Mouse (Mus musculus): Measurements from ENCODE around the gene Alpl.

Gene Alpl

DNA sequence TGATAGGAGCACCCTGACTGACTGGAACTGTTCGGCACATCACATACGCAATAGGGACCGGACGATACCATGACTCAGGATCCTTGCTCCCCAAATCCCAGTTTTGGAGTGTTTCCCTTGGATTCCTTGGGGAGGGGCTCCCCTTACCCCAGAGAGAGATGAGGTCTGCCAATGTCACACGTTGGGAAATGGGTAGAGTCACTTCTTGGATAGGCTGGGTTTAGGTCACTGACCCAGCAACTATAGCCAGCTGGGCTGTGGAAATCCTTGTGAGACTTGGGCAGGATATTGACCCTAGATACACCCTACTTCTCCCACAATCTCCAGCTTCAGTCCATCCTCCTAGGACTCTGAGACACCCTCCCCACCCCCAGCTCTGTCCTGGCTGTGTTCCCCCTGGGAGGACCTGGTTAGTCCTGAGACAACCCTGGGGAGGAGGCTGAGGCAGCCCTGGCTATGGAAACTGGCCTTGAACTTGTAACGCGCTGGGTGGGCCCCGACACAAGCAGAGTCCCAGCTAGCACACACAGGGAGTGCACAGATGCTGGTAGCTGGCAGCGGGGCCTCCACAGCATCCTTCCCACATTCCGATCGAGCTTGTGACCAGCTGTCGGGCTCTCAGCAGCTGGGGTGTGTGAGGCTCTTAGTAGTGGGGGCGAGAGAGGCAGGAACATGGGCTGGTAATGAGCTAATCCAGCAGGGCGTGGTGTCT lies 25.1 kb downstream of the Alpl start:
- peak; percentile 32 for DNase-seq (ENCODE audit: low read depth, low spot score)

DNA sequence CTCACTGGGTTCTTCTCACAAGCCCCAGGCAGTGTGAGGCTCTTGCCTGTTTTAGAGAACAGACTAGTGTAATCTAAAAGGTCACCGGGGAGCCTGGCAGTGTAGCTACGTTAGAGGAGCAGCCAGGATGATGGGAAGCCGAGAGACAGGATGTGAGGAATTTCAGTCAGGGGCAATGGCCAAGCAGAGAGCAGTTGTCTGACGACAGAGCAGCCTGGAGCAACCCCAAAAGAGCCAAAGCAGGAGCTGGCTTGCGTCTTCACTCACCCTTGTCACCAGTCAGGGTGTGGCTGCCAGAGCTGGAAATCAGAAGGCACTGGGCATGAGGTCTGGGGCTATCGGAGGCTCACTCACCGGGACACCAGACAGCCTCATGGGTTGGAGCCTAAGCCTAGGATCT lies 26.5 kb downstream of the Alpl start:
- DNase-seq (ENCODE audit: low read depth, low spot score): no peak

DNA sequence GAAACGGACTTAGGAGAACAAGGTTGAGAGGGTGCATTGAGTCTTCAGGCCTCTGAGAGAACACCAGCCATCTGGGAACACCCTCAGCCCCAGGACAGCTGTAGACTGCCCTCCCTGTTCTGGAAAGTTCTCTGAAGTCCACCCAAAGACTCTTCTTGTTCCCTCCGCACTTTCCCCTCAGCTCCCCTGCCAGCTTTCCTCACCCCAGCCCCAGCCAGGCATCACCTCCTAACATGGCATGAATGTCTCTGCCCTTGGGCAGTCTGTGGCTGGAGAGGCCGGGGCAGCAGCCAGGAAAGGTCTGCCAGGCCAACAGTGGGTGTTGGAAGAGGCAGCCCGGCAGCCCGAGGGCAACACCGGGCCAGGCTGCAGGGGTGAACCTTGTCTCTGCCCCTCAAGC lies 27.4 kb downstream of the Alpl start:
- no peak for DNase-seq (ENCODE audit: low read depth, low spot score)

DNA sequence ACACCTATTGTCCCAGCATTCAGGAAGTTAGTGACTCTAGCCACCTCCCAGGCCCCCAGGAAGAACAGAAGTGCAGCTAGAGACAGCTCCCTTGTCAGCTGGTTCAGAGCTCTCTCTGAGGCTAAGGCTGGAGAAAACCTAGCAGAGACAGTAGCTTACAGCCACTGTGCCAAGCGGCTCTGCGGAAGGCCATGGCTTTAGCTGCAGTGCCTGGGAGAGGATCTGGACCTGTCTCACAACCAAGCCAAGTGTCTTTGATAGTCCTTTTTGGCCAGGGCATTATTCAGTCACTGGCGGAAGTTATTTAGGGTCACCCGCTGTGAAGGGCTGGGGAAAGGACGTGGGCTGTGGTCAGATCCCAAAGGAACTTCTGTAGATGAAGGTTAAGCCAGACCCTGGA lies 27.8 kb downstream of the Alpl start:
- no peak for DNase-seq (ENCODE audit: low read depth, low spot score)

DNA sequence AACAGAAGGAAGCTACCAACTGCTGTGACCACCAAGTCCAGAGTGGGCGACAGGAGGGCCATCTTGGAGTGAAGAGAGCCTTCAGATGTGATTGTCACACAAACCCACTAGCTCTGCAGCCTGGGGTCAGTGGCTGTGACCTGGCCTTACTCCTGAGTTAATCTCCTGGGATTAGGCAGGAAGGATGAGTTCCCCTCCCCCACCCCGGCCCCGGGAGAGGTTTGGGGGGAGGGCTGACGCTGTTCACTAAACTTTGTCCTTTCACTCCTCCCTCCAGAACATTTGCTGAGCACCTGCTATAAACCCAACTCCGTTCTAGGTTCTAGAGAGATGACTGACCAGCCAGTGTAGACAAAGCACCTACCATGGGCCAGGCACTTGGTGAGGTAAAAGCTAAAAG lies 29.8 kb downstream of the Alpl start:
- DNase-seq (ENCODE audit: low read depth, low spot score): no peak

DNA sequence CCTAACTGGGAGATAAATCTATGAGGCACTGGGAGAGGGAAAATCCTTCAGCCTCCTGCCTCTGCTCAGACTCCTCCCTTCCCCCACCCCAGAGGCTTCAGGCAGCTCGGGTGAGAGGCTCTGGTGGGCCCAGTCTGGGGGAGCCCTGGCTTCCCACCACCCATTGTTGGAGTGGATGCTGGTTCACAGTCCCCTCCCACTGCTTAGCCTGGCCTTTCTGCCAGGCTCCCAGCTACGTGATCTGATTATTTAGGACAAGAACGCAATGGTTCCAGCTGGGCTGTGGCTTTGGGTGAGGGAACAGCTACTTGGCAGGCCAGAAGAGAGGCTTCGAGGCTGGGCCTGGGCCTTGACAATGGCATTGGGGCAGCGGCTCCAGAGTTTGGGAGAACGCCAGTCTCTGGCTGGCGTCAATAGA lies 30.6 kb downstream of the Alpl start:
- DNase-seq (ENCODE audit: low read depth, low spot score): no peak

DNA sequence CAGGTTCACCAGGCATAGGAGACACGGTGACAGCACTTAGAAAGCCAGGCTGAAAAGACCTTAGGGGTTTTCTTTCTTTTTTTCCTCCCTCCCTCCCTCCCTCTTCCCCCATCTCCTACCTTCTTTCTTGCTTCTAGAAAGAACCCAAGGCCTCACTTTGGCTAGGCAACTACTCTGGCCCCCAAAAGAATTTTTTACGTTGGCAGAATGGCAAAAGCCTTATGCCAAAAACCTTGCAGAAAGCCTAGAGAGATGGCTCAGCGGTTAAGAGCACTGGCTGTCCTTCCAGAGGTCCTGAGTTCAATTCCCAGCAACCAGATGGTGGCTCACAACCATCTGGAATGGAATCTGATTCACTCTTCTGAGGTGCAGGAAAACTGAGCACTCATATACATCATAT lies 31.6 kb downstream of the Alpl start:
- DNase-seq (ENCODE audit: low read depth, low spot score): no peak

DNA sequence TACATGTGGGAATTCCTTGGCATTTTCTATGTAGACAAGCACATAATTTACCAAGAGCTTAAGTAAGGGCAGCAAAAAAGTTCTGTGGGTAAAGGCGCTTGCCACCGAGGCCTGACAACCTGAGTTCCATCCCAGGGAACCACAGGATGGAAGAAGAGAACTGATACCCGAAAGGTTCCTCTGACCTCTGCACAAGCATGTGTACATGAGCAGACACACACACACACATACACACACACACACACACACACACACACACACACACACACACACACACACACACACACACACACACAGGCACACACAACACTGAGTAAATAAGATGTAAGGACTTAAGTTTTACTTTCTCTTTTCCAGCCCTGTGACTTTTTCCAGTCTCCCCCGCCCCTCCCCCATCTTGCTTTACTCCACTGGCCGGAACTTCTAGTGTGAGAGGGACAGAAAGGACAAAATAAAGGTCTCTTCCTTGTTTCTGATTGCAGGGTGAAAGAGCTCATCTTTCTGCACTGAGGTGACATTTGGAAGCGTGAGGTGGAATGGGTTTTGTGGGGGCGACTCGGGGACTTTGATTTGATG lies 32.2 kb downstream of the Alpl start:
- DNase-seq (ENCODE audit: low read depth, low spot score): no peak

DNA sequence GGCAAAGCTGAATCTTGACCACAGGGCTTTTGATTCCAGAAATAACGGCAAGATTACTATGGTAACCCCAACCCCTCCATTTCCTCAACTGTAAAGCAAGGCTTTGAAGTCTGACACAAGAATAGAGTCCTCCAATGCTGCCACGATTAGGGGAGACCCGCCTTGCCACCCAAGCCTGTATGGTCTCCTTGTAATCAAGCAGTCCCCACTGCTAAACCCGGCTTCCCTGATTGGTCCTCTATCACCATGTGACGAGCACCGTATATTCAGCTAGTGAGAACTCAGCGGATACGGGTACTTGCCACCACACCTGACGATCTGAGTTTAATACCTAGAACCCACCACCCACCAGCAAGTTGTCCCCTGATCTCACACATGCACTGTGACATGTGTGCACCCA lies 33.3 kb downstream of the Alpl start:
- DNase-seq (ENCODE audit: low read depth, low spot score): no peak

DNA sequence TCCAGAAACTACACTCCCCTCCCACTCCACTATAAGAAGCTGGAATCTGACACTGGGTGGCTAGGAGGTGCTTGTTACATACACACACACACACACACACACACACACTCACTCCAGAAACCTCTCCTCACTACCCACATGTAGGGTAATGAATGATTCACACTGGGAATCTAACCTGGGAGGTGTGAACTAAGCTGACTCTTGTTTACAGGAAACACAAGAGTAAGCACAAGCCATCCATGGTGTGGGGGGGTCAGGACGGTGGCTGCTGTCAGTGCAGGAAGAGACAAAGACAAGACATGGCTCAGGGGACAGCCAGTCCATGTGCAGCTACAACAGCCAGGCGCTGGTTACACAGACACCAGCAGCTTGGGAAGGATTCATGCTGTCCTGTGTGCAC lies 41.7 kb downstream of the Alpl start:
- no peak for DNase-seq (ENCODE audit: low read depth, low spot score)

DNA sequence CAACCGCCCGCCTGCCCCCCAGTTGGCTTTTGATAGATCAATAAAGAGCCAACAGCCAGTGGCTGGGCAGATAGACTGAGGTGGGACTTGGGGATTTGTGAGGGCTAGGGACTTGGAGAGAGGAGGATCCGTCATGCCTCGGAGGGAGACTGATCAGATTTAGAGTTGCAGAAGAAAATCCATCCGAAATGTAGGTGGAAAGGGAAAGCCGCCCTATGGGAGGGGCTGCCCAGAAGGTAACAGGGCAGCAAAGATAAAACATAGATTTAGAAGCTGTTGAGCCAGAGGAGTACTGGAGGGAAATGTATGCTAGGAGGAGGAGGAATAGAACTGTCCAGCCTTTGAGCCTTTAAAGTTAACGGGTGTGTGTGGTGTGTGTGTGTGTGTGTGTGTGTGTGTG lies 43.0 kb downstream of the Alpl start:
- DNase-seq (ENCODE audit: low read depth, low spot score): no peak

DNA sequence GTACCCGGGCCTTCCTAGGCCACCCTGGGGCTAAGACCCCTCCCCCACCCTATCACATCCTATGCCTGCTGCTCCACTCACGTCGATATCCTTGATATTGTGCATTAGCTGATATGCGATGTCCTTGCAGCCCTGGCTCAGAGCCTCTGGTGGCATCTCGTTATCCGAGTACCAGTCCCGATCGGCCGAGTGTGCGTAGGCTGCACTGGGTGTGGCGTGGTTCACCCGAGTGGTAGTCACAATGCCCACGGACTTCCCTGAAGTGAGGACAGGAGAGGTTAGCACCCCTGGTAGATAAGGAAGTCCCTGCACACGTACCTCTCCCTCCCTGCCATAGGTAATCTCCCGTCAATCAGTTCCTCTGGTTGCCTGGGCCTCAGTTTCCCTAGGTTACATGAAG lies 43.7 kb downstream of the Alpl start:
- DNase-seq (ENCODE audit: low read depth, low spot score): no peak

DNA sequence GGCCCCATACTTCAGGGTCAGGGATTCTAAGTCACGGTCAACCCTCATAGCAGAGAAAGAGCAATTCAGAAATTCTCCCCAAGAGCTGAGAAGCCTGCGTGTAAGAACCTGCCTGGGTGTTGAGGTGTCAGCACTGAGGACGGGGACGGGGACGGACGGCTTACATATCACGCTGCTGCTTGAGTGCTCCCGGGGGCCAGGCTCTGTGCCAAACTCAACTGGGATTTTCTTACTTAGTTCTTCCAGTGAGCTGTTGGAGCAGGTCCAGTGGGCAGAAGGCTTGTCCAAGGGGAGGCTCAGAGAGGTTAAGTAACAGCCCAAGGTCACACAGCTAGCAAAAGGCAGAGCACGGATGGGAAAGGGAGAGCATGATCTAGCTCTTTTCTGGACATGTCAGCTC lies 44.5 kb downstream of the Alpl start:
- DNase-seq (ENCODE audit: low read depth, low spot score): no peak

DNA sequence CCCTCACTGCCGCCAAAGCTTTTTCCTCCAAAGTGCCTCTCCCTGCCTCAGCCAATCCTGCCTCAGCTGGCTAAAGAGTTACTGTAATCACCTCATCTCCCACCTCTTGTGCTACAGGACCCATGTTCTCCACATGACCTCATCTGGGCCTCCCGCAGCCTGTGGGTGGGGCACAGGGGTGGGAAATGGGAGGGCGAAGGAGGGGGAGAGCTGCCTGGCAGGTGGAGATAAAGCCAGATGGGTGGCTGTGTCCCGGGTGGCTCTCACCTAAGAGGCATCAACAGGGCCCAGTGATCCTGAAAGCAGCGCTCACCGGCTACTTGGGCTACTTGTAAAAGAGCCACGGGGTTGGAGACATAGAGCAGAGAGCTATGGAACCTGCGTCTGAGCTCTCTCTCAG lies 44.9 kb downstream of the Alpl start:
- no peak for DNase-seq (ENCODE audit: low read depth, low spot score)

DNA sequence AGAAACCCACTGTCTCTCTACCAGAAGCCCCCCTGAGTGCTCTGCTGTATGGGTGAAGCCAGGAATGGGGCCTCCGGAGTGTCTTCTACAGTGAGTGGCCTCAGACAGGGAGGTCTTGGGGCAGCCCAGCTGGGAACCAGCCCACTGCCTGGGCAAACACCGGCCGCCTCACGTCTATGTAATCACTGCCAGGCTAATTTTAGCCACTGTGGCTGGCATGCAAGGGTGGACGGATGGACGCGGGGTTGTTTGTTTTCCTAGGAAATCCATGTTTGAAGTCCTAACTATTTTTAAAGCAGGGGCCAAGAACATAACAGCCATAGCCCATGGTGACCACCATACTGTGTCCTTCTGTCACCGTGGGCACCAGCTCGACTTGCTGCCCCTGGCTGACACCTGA lies 46.1 kb downstream of the Alpl start:
- DNase-seq (ENCODE audit: low read depth, low spot score): no peak

DNA sequence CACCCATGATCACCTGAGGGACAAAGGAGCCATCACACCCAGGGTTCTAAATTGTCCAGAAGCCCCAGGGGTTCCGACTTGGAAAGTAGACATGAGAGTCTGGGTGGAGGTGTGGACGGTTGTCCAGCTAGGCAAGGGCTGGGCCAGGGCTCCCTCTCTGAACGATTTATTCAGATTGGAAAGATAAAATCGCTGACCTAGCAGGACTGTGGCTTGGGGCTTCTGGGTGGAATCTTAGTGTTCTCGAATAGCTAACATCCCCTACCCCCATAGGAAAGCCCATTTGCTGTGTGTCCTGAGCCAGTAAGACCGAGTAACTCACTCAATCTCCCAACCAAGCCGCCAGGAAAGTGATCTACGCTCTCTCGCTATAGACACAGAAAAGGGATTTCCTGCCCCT lies 46.5 kb downstream of the Alpl start:
- DNase-seq (ENCODE audit: low read depth, low spot score): no peak

DNA sequence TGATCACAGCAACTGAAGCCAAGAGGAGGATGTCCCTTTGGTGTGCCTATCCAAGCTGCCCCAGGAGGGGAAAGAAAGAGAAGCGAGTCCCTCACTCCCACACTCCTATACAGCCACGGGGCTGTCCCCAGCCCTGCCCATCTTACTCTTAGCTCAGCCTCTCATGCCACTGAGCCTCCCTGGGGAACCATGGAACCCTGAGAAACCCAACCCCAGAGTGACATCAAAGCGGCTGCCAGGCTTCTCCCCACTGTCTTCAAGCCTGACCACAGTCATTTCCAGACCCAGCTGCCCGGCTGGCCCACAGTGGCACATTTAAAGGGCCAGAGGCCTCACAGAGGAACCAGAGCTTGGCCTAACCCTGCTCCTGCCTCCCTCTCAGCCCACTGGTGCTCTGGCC lies 47.5 kb downstream of the Alpl start:
- DNase-seq (ENCODE audit: low read depth, low spot score): no peak

DNA sequence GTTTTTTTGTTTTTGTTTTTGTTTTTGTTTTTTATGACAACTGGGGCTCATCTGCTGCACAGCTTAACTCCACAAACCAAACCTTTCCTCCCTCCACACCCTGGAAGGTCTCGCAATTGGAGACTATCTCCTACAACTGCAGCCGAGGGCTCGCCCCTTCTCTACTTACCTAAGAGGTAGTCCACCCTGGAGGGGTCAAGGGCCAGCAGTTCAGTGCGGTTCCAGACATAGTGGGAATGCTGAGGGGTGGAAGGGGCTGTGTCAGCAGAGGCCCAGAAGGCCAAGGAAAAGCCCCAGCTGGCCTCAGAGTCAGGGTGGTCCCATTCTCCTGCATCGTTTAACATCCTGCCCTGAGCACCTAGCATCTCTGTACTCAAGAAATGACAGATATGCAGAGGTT lies 48.6 kb downstream of the Alpl start:
- no peak for DNase-seq (ENCODE audit: low read depth, low spot score)

DNA sequence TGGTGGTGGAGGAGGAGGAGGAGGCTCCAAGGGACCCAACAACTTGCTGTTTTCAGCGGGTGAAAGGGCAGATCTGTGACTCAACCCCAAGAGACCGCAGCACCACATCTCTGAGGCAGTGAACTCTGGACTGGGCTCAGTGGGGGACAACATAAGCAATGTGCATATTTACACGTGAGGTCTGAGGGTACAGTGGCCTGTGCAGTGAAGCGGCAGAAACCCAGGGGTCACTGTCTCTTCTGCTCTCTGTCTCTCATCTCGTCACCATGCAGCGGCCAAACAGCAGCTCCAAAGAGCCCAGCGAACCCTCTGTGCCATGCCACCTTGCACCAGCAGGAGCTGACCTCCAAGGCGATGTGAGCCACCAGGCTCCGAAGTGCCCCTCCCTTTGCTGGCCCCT lies 49.1 kb downstream of the Alpl start:
- DNase-seq (ENCODE audit: low read depth, low spot score): no peak

DNA sequence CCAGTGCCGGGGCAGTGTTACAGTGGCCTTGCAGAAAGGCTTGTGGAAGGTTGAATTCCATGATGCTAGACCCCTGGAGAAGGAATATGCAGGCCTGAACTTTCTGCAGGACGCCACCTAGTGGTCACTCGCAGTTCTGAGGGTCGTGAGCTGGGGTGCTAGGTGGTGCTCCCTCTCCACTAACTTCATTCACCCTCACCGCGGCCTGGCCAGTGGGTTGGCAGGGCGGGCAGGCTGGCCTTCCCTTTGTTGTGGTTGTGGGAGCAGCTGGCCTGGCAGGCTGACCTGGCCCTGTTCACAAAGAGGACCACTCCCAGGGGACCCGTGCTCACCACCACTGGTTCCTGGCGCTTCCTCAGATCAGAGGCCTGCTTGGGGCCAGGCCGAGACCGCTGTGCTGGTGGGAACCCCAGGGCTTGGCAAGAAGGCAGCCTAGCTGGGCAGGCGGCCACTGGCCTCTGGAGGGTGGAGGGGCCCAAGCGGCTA lies 51.7 kb downstream of the Alpl start:
- DNase-seq (ENCODE audit: low read depth, low spot score): no peak

DNA sequence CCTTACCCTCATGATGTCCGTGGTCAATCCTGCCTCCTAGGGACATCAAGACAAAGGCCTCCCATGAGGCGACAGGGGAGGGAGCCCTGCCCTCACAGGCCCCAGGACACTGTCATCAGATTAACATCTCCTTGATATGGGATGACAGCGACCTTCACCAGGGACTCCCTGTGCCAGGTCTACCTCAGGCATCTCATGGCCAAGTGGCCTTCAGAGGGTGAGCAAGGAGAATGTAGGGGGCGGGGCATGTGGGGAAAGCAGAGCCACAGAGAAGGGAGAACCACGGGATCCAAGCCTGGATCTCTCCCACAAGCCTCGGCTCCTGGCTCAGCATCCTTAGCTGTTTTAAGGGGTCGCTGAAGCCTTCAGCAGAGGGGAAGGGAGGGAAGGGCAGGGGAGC lies 52.4 kb downstream of the Alpl start:
- DNase-seq (ENCODE audit: low read depth, low spot score): no peak

DNA sequence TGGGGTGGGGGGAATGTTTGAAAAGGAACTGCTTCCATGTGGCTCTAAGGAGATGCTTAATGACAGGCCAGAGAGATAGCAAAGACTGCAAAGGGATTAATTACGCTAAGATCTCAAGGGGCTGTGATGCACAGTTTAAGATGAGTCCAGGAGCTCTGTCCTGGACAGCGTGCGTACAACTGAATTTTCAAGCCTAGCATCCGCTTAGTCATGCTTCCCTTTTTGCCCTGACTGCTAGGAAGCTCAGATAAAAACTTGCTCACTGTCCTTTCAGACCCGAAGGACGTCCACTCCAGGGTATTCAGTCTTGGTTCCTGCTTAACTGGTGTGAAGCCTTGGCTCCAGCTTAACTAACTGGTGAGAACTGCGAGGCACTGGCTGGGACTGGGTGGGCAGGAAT lies 55.8 kb downstream of the Alpl start:
- no peak for DNase-seq (ENCODE audit: low read depth, low spot score)

DNA sequence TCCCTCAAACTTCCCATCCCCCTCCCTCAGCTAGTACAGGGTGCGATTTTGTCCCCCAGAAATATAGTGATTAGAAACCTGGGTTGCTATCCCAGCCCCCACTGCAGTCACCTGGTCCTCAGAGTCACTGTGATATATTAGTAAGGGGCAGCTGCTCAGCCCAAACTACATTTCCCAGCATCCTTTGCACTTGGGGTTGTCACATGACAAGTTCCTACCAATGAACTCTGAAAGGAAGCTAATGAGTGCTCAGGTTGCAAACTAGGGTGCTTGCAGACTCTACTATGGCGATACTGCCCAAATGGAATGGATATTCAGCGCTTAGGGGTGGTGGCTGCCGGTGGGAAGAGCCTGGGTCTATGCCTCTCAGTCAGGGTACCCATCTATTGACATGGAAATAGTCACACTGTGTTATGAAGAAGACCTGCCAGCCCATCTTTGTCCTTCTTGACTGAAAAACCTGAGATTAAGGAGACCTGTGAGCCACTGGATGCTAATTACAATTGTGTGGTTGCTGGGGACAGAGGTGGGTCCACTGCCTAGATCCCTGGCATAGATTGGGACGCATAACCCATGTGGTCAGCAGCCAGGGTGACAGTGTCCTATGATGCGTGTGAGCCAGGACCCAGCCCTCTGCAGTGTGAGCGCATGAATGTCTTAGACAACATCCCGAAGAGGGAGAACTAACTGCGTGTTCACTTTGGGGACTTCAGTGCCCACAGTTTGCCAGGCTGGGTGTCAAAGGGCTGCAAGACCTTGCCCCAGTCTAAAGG lies 56.8 kb downstream of the Alpl start:
- peak; percentile 69 for DNase-seq (ENCODE audit: low read depth, low spot score)
